Mouse (Mus musculus): ENCODE data around the gene Rnd1.

Gene Rnd1

GRCm38 (mm10) chr15:98676940-98677728, at the start of gene Rnd1:
Gene Rnd1 (minus strand): TSS chr15:98677461.
- peak; percentile 97 for DNase-seq (ENCODE audit: low spot score)

- DNase-seq (ENCODE audit: low spot score): no peak
Observed at GRCm38 (mm10) chr15:98726746-98727145, 49.5 kb upstream of the Rnd1 start.

GRCm38 (mm10) chr15:98726079-98726478, 48.8 kb upstream of the Rnd1 start:
- DNase-seq (ENCODE audit: low spot score): no peak

GRCm38 (mm10) chr15:98724441-98724840, 47.2 kb upstream of the Rnd1 start:
- DNase-seq (ENCODE audit: low spot score): no peak

GRCm38 (mm10) chr15:98722854-98723253, 45.6 kb upstream of the Rnd1 start:
- DNase-seq (ENCODE audit: low spot score): no peak

- no peak for DNase-seq (ENCODE audit: low spot score)
Observed at GRCm38 (mm10) chr15:98722191-98722590, 44.9 kb upstream of the Rnd1 start.

GRCm38 (mm10) chr15:98717301-98717700, 40.0 kb upstream of the Rnd1 start:
- no peak for DNase-seq (ENCODE audit: low spot score)

GRCm38 (mm10) chr15:98714230-98714652, 37.0 kb upstream of the Rnd1 start:
- DNase-seq (ENCODE audit: low spot score): no peak

GRCm38 (mm10) chr15:98710442-98710841, 33.2 kb upstream of the Rnd1 start:
- DNase-seq (ENCODE audit: low spot score): peak; percentile 36

- DNase-seq (ENCODE audit: low spot score): peak; percentile 87
Observed at GRCm38 (mm10) chr15:98707766-98708372, 30.6 kb upstream of the Rnd1 start, which contains the start of gene Ccdc65. Gene Ccdc65 (plus strand): TSS chr15:98708207.

GRCm38 (mm10) chr15:98704312-98704711, 27.1 kb upstream of the Rnd1 start:
- DNase-seq (ENCODE audit: low spot score): no peak

GRCm38 (mm10) chr15:98699190-98700105, 22.2 kb upstream of the Rnd1 start:
- peak; percentile 93 for DNase-seq (ENCODE audit: low spot score)

- DNase-seq (ENCODE audit: low spot score): no peak
Observed at GRCm38 (mm10) chr15:98696216-98696615, 19.0 kb upstream of the Rnd1 start.

GRCm38 (mm10) chr15:98695726-98696125, 18.5 kb upstream of the Rnd1 start:
- DNase-seq (ENCODE audit: low spot score): no peak

GRCm38 (mm10) chr15:98692171-98692715, 15.0 kb upstream of the Rnd1 start:
- DNase-seq (ENCODE audit: low spot score): no peak

- no peak for DNase-seq (ENCODE audit: low spot score)
Observed at GRCm38 (mm10) chr15:98691486-98692147, 14.4 kb upstream of the Rnd1 start.

GRCm38 (mm10) chr15:98689682-98690081, 12.4 kb upstream of the Rnd1 start:
- DNase-seq (ENCODE audit: low spot score): no peak

- no peak for DNase-seq (ENCODE audit: low spot score)
Observed at GRCm38 (mm10) chr15:98685926-98686325, 8.7 kb upstream of the Rnd1 start.

- DNase-seq (ENCODE audit: low spot score): no peak
Observed at GRCm38 (mm10) chr15:98683746-98684145, 6.5 kb upstream of the Rnd1 start.

GRCm38 (mm10) chr15:98683177-98683576, 5.9 kb upstream of the Rnd1 start:
- peak; percentile 66 for DNase-seq (ENCODE audit: low spot score)

- no peak for DNase-seq (ENCODE audit: low spot score)
Observed at GRCm38 (mm10) chr15:98681633-98682032, 4.4 kb upstream of the Rnd1 start.

- no peak for DNase-seq (ENCODE audit: low spot score)
Observed at GRCm38 (mm10) chr15:98680660-98681059, 3.4 kb upstream of the Rnd1 start.

All from MN1 (cell line).